Mouse (Mus musculus): ENCODE measurements around the gene Myb. TPM values are rescaled to one million over a fixed set of nuclear protein-coding genes. Genes with fewer than 3 reads are reported as not detected.

Myb gene
- polyA plus RNA-seq, 1 experiment: 85.5 TPM

DNA sequence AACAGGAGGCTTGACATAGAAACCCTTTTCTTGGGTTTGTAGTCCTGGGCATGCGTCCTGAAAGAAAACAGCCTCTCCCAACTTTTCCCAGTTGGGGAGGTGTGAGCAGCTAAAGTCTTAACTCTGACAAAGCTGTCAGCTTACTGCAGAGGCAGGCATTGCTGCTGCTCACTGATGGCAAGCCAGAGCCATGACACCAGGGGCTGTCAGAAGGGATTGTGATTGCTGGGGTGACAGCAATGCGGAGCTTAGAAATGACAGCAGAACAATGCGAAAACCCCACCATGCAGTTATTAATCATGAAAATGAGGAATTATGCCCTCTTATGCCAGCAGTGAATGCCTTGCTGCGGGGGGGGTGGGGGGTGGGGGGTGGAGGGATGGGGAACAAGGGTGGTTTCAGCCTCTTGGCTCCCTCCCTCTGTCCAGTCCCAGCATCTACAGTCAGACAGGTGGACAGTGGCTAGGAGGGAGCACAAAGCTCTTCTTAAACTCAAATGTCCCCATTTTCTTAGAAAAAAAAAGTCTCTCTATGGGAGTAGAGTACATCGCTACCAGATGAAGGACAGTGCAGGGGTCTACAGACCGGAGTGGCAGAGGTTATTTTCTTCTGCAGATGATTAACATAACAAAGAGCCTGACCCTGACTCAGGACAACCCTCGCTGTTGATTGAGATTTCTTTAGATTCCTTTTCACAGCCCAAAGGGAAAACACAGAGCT is 51.3 kb downstream of the Myb start:
- 77% methylated on average over 7 of the region's 7 CpGs for WGBS
- Histone ChIP-seq H3K4me1 (ENCODE audit: control insufficient read depth, insufficient read depth, low read length) (no peaks in the 10 kb centered on the region; the same call in 1 of the 2 replicates), H3K27ac (ENCODE audit: control insufficient read depth, insufficient read depth, low read depth, low read length, poor library complexity) (no peak overlapping the region), H3K4me3 (replicated peaks; ENCODE audit: control insufficient read depth, low read depth, low read length) (no peak overlapping the region)
- no peak for TF ChIP-seq CTCF (IDR thresholded peaks at IDR 0.05; ENCODE audit: control insufficient read depth, insufficient read depth, low read length)
- TF ChIP-seq POLR2A (IDR thresholded peaks at IDR 0.05; ENCODE audit: borderline replicate concordance, control insufficient read depth, low read depth, low read length): no peak

DNA sequence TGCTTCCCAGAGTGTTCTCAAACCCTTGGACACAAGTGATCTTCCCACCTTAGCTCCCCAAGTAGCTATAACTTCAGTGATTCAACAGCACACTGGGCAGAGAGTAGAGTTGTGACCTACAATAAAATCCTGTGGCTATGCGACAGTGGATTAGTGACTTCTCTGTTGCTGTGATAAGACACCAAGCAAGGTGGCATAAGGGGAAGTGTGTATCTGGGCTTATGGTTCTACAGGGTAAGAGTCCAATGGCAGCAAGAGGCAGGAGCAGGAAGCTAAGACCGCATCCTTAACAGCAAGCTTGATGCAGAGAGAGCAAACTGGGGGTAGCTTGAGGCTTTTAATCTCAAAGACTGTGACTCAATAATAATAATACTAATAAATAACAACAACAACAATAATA is 52.0 kb downstream of the Myb start:
- Histone ChIP-seq H3K4me3 (replicated peaks; ENCODE audit: control insufficient read depth, low read depth, low read length) (no peak overlapping the region), H3K4me1 (ENCODE audit: control insufficient read depth, insufficient read depth, low read length) (no peaks in the 10 kb centered on the region; the same call in 1 of the 2 replicates), H3K27ac (ENCODE audit: control insufficient read depth, insufficient read depth, low read depth, low read length, poor library complexity) (no peak overlapping the region)
- WGBS: 75% methylated on average over 2 of the region's 2 CpGs
- TF ChIP-seq POLR2A (IDR thresholded peaks at IDR 0.05; ENCODE audit: borderline replicate concordance, control insufficient read depth, low read depth, low read length) (no peak), CTCF (IDR thresholded peaks at IDR 0.05; ENCODE audit: control insufficient read depth, insufficient read depth, low read length) (no peak)

GRCm38 (mm10) chr10:21108182-21108581 is 52.6 kb downstream of the Myb start:
- 86% methylated on average over 5 of the region's 5 CpGs for WGBS
- Histone ChIP-seq H3K4me3 (replicated peaks; ENCODE audit: control insufficient read depth, low read depth, low read length) (no peak overlapping the region), H3K4me1 (ENCODE audit: control insufficient read depth, insufficient read depth, low read length) (no peaks in the 10 kb centered on the region; the same call in 1 of the 2 replicates), H3K27ac (ENCODE audit: control insufficient read depth, insufficient read depth, low read depth, low read length, poor library complexity) (no peak overlapping the region)
- no peak for TF ChIP-seq POLR2A (IDR thresholded peaks at IDR 0.05; ENCODE audit: borderline replicate concordance, control insufficient read depth, low read depth, low read length)
- no peak for TF ChIP-seq CTCF (IDR thresholded peaks at IDR 0.05; ENCODE audit: control insufficient read depth, insufficient read depth, low read length)

DNA sequence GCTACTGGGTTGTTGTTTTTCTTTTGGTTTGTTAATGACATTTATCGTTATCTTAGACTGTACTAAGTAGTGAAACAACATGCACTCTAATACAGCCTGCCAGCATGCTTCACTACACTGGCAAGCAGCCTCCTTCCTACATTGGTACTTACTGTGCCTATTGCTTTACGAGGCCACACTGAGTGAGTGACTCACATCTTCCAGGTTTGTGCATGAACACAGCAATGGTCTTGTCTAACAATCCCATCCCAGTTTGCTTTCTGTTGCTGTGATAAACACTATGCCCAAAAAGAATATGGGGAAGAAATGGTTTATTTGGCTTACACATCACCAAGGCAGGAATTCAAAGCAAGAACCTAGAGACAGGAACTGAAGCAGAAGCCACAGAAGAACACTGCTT is 55.6 kb downstream of the Myb start:
- Histone ChIP-seq H3K4me1 (ENCODE audit: control insufficient read depth, insufficient read depth, low read length) (no peaks in the 10 kb centered on the region; the same call in 1 of the 2 replicates), H3K27ac (ENCODE audit: control insufficient read depth, insufficient read depth, low read depth, low read length, poor library complexity) (no peak overlapping the region), H3K4me3 (replicated peaks; ENCODE audit: control insufficient read depth, low read depth, low read length) (no peak overlapping the region)
- 87% methylated on average over 2 of the region's 2 CpGs for WGBS
- TF ChIP-seq CTCF (IDR thresholded peaks at IDR 0.05; ENCODE audit: control insufficient read depth, insufficient read depth, low read length) (no peak), POLR2A (IDR thresholded peaks at IDR 0.05; ENCODE audit: borderline replicate concordance, control insufficient read depth, low read depth, low read length) (no peak)

DNA sequence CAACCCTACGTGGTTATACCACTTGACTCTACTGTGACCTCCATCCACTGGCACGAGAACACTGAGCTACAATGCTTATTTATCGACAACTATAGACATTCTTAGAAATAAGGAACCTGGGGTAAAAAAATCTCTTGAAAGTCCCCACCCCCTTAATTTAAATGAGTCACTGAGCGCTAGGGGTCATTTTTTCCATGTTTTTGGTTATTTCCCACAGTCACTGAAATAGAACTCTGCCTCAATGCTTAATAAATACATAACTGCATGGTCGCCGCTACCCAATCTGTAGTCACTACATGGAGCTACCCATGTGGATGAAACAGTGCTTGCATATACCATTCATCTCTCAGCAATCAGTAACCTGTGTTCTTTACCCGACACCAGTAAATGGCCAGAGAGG is 58.1 kb downstream of the Myb start:
- WGBS: 78% methylated on average over 7 of the region's 7 CpGs
- Histone ChIP-seq H3K4me1 (ENCODE audit: control insufficient read depth, insufficient read depth, low read length) (no peaks in the 10 kb centered on the region; the same call in 1 of the 2 replicates), H3K4me3 (replicated peaks; ENCODE audit: control insufficient read depth, low read depth, low read length) (no peak overlapping the region), H3K27ac (ENCODE audit: control insufficient read depth, insufficient read depth, low read depth, low read length, poor library complexity) (no peak overlapping the region)
- TF ChIP-seq POLR2A (IDR thresholded peaks at IDR 0.05; ENCODE audit: borderline replicate concordance, control insufficient read depth, low read depth, low read length) (no peak), CTCF (IDR thresholded peaks at IDR 0.05; ENCODE audit: control insufficient read depth, insufficient read depth, low read length) (no peak)

- H3K4me3 ChIP-seq (replicated peaks; ENCODE audit: control insufficient read depth, low read depth, low read length): no peak overlapping the region
- TF ChIP-seq CTCF (IDR thresholded peaks at IDR 0.05; ENCODE audit: control insufficient read depth, insufficient read depth, low read length) (no peak), POLR2A (IDR thresholded peaks at IDR 0.05; ENCODE audit: borderline replicate concordance, control insufficient read depth, low read depth, low read length) (no peak)
- no peaks in the 10 kb centered on the region; the same call in 1 of the 2 replicates for H3K4me1 ChIP-seq (ENCODE audit: control insufficient read depth, insufficient read depth, low read length)
- WGBS: 75% methylated on average over 4 of the region's 4 CpGs
- H3K27ac ChIP-seq (ENCODE audit: control insufficient read depth, insufficient read depth, low read depth, low read length, poor library complexity): no peak overlapping the region
Measured at GRCm38 (mm10) chr10:21101948-21102347, 58.8 kb downstream of the Myb start.

- TF ChIP-seq POLR2A (IDR thresholded peaks at IDR 0.05; ENCODE audit: borderline replicate concordance, control insufficient read depth, low read depth, low read length) (no peak), CTCF (IDR thresholded peaks at IDR 0.05; ENCODE audit: control insufficient read depth, insufficient read depth, low read length) (no peak)
Measured at GRCm38 (mm10) chr10:21100646-21101249, 60.0 kb downstream of the Myb start.

DNA sequence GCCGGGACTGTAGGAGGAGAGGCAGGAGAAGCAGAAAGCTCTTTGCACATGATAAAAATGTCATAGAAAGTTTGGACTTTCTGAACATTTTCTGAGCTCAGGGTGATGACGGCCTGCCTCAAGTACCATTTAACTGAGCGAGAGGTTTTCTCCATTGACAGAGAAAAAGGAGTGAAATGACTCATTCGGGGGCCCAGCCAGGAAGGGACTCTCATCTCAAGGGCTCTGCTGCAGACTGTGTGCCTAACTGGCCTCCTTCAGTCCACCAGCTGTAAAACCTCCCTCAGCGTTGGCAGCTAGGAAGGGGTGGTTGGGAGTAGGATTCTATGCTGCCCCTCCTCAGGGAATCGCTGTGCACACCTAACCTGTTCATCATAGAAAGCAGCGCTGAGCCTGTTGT is 61.3 kb downstream of the Myb start:
- 79% methylated on average over 7 of the region's 7 CpGs for WGBS
- Histone ChIP-seq H3K4me1 (ENCODE audit: control insufficient read depth, insufficient read depth, low read length) (no peaks in the 10 kb centered on the region; the same call in 1 of the 2 replicates), H3K4me3 (replicated peaks; ENCODE audit: control insufficient read depth, low read depth, low read length) (no peak overlapping the region), H3K27ac (ENCODE audit: control insufficient read depth, insufficient read depth, low read depth, low read length, poor library complexity) (no peak overlapping the region)
- TF ChIP-seq POLR2A (IDR thresholded peaks at IDR 0.05; ENCODE audit: borderline replicate concordance, control insufficient read depth, low read depth, low read length) (no peak), CTCF (IDR thresholded peaks at IDR 0.05; ENCODE audit: control insufficient read depth, insufficient read depth, low read length) (no peak)

More at GRCm38 (mm10) chr10:21100646-21101249, 60.0 kb downstream of the Myb start:
- Histone ChIP-seq H3K27ac (ENCODE audit: control insufficient read depth, insufficient read depth, low read depth, low read length, poor library complexity) (no peak overlapping the region), H3K4me1 (ENCODE audit: control insufficient read depth, insufficient read depth, low read length) (no peaks in the 10 kb centered on the region; the same call in 1 of the 2 replicates), H3K4me3 (replicated peaks; ENCODE audit: control insufficient read depth, low read depth, low read length) (no peak overlapping the region)
- WGBS: 19% methylated on average over 9 of the region's 9 CpGs

All from bone marrow, adult 2 months (tissue).